In the genomic region with DNA sequence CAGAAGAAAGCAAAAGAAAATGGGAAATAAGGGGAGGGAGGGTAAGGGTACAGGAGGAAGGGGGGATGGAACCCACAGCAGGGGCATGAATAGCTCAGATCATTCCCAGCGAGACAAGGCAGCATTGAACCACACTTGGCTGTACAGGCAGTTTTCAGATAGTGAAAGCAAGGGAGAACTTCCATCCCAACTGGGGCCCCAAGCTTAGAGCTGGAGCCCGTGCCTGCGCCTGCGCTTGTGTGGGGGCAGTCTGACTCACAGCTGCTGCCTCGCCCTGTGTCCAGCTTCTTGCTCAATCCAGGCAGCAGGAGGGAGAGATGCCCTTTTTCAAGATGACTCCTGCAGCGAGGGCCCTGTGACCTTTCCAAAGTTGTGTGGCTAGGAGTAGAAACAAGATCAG, we compare ENCODE assay signal across 9 mouse cellular contexts.
A peak's percentile ranks its signal among the peaks of the same experiment; 100 is the strongest.
DNase-seq lines count a peak whose midpoint lies in the region; ATAC-seq and TF ChIP-seq lines count a peak whose summit lies in the region.
"Had no signal": no experiment of that assay in that cellular context is flagged by ENCODE, and none has a peak within 500 bp of the region (broad histone marks: within the 10 kb centered on the region; RNA-seq: fewer than 3 reads in every experiment).

No protein-coding gene starts in this region.

- no peak overlapping the region for H3K27ac ChIP-seq in midbrain, embryonic 14.5 days (replicated peaks; ENCODE audit: low read depth, low read length)
- no peak overlapping the region for H3K27ac ChIP-seq in thymus, adult 2 months (ENCODE audit: control insufficient read depth, insufficient read depth, low read length)

- ATAC-seq in midbrain, embryonic 14.5 days (ENCODE audit: low FRiP score, low TSS enrichment): no peak

- no peak for TF ChIP-seq POLR2A in thymus, adult 2 months (IDR thresholded peaks at IDR 0.05; ENCODE audit: control insufficient read depth, extremely low read depth, insufficient read depth, low read length, poor library complexity)

- no peaks in the 10 kb centered on the region for H3K4me1 ChIP-seq in midbrain, embryonic 14.5 days (ENCODE audit: control insufficient read depth, insufficient read depth, low read length)
- H3K4me1 ChIP-seq in thymus, adult 2 months (replicated peaks; ENCODE audit: control insufficient read depth, insufficient read depth, low read length): no peaks in the 10 kb centered on the region

- no peak overlapping the region for H3K9ac ChIP-seq in midbrain, embryonic 14.5 days (replicated peaks; ENCODE audit: low read length)

- DNase-seq in kidney, postnatal 10 days: peak; percentile 21
- no peak for DNase-seq in kidney, postnatal 14 days
- peak; percentile 77 for DNase-seq in brain, adult 2 months (ENCODE audit: low read depth, low spot score)
- peak; percentile 72 for DNase-seq in gastrocnemius, postnatal 14 days
- DNase-seq in layer of hippocampus, adult 8-10 months (ENCODE audit: low spot score in 2 of 2): peak; percentile 23 to 26
- peak; percentile 31 for DNase-seq in midbrain, embryonic 14.5 days
- DNase-seq in MN1 (ENCODE audit: low spot score): no peak
- DNase-seq in thymus, adult 2 months: no peak

- intact Hi-C loops in gastrocnemius, postnatal 14 days (cut with DNase I; ENCODE audit: low total_unique reads): no loop called here

- H3K4me2 ChIP-seq in midbrain, embryonic 14.5 days (ENCODE audit: low read length): no peak overlapping the region

- WGBS in midbrain, embryonic 14.5 days: 13% methylated on average over 6 of the region's 6 CpGs
- 32% methylated on average over 6 of the region's 6 CpGs for WGBS in thymus, adult 2 months

- no peaks in the 10 kb centered on the region for H3K36me3 ChIP-seq in midbrain, embryonic 14.5 days (ENCODE audit: control insufficient read depth, insufficient read depth, low read length)
- H3K36me3 ChIP-seq in thymus, adult 2 months (ENCODE audit: control insufficient read depth, insufficient read depth, low read length): no peaks in the 10 kb centered on the region

- no peaks in the 10 kb centered on the region for H3K9me3 ChIP-seq in midbrain, embryonic 14.5 days (ENCODE audit: control insufficient read depth, low read length)

- no peak overlapping the region for H3K4me3 ChIP-seq in midbrain, embryonic 14.5 days (replicated peaks; ENCODE audit: low read depth, low read length)
- H3K4me3 ChIP-seq in thymus, adult 2 months (ENCODE audit: control insufficient read depth, insufficient read depth, low read length): no peak overlapping the region
- H3K4me3 ChIP-seq: erythroblast, embryonic 14.5 days had no signal

- no peaks in the 10 kb centered on the region for H3K27me3 ChIP-seq in midbrain, embryonic 14.5 days (ENCODE audit: control insufficient read depth, insufficient read depth, low read length)
- H3K27me3 ChIP-seq in thymus, adult 2 months (ENCODE audit: control insufficient read depth, insufficient read depth, low read length): no peaks in the 10 kb centered on the region

- no peak for TF ChIP-seq CTCF in thymus, adult 2 months (IDR thresholded peaks at IDR 0.05; ENCODE audit: borderline replicate concordance, control insufficient read depth, extremely low read depth, insufficient read depth, low read length, poor library complexity)

Comparison
In these comparisons a context has a peak if more than half of its experiments do, and no peak if none do; other contexts are left out.
1. DNase-seq: peak in kidney, postnatal 10 days (single experiment), brain, adult 2 months (single experiment), gastrocnemius, postnatal 14 days (single experiment), layer of hippocampus, adult 8-10 months (2 of 2) and midbrain, embryonic 14.5 days (single experiment); none in kidney, postnatal 14 days (single experiment), MN1 (single experiment) and thymus, adult 2 months (single experiment).